Mouse (Mus musculus) erythroblast, embryonic 14.5 days (primary cell): ENCODE results near the gene Srgap1.

Experiments used
- GATA1 ChIP-seq: IDR thresholded peaks from 2 replicates; pipeline ENCODE4 v1.6.1; 2012; ENCODE audit warnings: low read length, inconsistent platforms, mixed read lengths
- TAL1 ChIP-seq: IDR thresholded peaks from 3 replicates; pipeline ENCODE4 v1.6.1; 2012; ENCODE audit warnings: low read length, inconsistent platforms, mixed read lengths

- TF ChIP-seq GATA1 (no peak), TAL1 (no peak)
Measured at GRCm38 (mm10) chr10:121794486-121794885, 252.6 kb downstream of the Srgap1 start.
